Mouse (Mus musculus) megakaryocyte, embryonic 14.5 days (primary cell): ENCODE data around the gene Dnajc27. TPM values are rescaled to one million over a fixed set of nuclear protein-coding genes. Genes with fewer than 3 reads are reported as not detected.

Experiments used
- H3K27me3 ChIP-seq: replicated peaks from 2 replicates; pipeline ENCODE3; 2012; ENCODE audit warnings: inconsistent platforms
- H3K36me3 ChIP-seq: replicated peaks from 2 replicates; pipeline ENCODE3; 2012; ENCODE audit warnings: low read length, inconsistent platforms, mixed read lengths
- H3K4me1 ChIP-seq: 2 replicates; pipeline ENCODE4 v1.6.1; 2012; ENCODE audit warnings: inconsistent platforms
- H3K4me3 ChIP-seq: replicated peaks from 2 replicates; pipeline ENCODE3; 2012; ENCODE audit warnings: moderate library complexity, mild to moderate bottlenecking, inconsistent platforms
- H3K9me3 ChIP-seq: 2 replicates; pipeline ENCODE4 v1.6.1; 2012; ENCODE audit warnings: inconsistent platforms
- FLI1 ChIP-seq: IDR thresholded peaks from 2 replicates; pipeline ENCODE4 v1.6.1; 2012; ENCODE audit warnings: low read length, inconsistent platforms, mixed read lengths
- GATA1 ChIP-seq: IDR thresholded peaks from 3 replicates; pipeline ENCODE4 v1.6.1; 2012; ENCODE audit warnings: mixed read lengths, low read length, inconsistent platforms, borderline replicate concordance
- polyA plus RNA-seq: library from polyadenylated mRNA; stranded (reverse); fragments of >175 nt; gene quantifications from 2 replicates; pipeline ENCODE4 v1.2.3, GENCODE M21; 2012; ENCODE audit warnings: low replicate concordance; ENCODE audit not compliant: insufficient read depth

Dnajc27 gene
- polyA plus RNA-seq, 1 experiment = 1.8 TPM

- H3K9me3 ChIP-seq = no peaks in the 10 kb centered on the region
These were observed 60.8 kb downstream of the Dnajc27 start for GRCm38 (mm10) chr12:4143179-4143578.

DNA sequence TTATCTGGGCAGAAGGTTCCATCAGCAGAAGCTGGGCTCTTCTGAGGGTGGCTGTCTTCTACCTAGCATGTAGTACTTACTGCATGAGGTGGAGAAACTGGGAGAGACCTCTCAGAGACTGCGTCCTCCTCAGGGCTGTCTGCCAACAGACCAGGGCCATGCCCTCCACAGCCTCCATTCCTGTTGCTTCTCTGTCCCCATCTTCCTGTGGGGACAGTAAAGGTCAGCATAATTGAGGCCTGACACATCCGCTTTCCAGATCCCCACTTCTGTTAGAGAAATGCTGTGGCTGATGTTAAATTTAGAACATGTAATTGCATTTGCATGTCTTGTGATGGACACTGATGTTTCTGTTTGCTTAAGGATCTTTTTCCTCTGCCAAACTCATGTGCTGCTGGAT is 68.6 kb downstream of the Dnajc27 start:
- H3K4me1 ChIP-seq = no peaks in the 10 kb centered on the region
- H3K9me3 ChIP-seq = no peaks in the 10 kb centered on the region
- H3K27me3 ChIP-seq = no peaks in the 10 kb centered on the region
- no peak overlapping the region for H3K4me3 ChIP-seq
- no peaks in the 10 kb centered on the region for H3K36me3 ChIP-seq
- no peak for TF ChIP-seq GATA1
- no peak for TF ChIP-seq FLI1

More at GRCm38 (mm10) chr12:4143179-4143578, 60.8 kb downstream of the Dnajc27 start:
- no peaks in the 10 kb centered on the region for H3K36me3 ChIP-seq
- no peaks in the 10 kb centered on the region for H3K4me1 ChIP-seq
- TF ChIP-seq FLI1 = no peak
- peaks cover 5% of the 10 kb centered on the region for H3K27me3 ChIP-seq
- H3K4me3 ChIP-seq = no peak overlapping the region

DNA sequence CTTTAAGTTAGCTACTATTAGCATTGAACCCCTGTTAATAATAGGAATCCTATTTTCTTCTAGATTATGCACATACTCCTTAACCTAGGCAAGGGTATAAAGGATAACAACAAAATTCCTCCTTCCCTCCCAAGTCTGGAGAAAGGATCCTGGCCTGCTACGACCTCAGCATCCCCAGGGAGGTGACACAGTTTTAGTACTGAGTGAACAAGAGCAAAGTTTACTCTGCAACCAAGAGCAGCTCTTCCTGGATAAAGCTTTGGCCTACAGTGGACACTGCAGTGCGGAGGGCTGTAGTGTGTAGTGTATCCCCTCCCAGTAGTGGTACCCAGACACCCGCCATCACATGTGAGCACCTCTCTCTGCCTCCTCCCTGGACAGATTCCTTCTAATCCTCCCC is 69.6 kb downstream of the Dnajc27 start:
- TF ChIP-seq GATA1 = no peak
- Histone ChIP-seq H3K4me1 (no peaks in the 10 kb centered on the region), H3K9me3 (no peaks in the 10 kb centered on the region), H3K4me3 (no peak overlapping the region), H3K36me3 (no peaks in the 10 kb centered on the region), H3K27me3 (no peaks in the 10 kb centered on the region)

GRCm38 (mm10) chr12:4157466-4157865 is 75.1 kb downstream of the Dnajc27 start:
- Histone ChIP-seq H3K4me1 (peaks cover 11% of the 10 kb centered on the region), H3K9me3 (no peaks in the 10 kb centered on the region)
- TF ChIP-seq FLI1 (no peak), GATA1 (no peak)

DNA sequence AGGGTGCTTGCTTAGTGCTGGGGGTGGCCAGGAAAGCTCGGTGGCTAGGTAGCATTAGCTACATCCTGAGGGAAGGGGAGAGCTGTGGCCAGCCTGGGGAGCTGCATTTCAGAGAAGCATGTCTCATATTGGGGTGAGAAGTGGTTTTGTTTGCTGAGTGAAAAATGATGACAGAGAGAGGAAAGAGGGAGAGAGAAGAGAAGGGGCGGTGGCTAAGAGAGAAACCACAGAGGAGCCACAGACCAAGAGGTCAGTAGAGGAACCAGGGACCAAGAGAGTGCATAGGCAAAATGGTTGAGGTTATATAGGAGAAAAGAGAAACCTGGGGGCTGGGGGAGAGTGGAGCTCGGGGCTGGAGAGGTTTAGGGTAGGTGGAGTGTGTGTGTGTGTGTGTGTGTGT is 75.8 kb downstream of the Dnajc27 start:
- no peak for TF ChIP-seq FLI1
- TF ChIP-seq GATA1 = no peak
- peaks cover 11% of the 10 kb centered on the region for H3K4me1 ChIP-seq
- no peaks in the 10 kb centered on the region for H3K9me3 ChIP-seq
- peak overlapping the region; percentile 46 for H3K4me3 ChIP-seq
- H3K27me3 ChIP-seq = no peaks in the 10 kb centered on the region
- H3K36me3 ChIP-seq = no peaks in the 10 kb centered on the region

More at GRCm38 (mm10) chr12:4157466-4157865, 75.1 kb downstream of the Dnajc27 start:
- no peak overlapping the region for H3K4me3 ChIP-seq
- H3K36me3 ChIP-seq = no peaks in the 10 kb centered on the region
- no peaks in the 10 kb centered on the region for H3K27me3 ChIP-seq

DNA sequence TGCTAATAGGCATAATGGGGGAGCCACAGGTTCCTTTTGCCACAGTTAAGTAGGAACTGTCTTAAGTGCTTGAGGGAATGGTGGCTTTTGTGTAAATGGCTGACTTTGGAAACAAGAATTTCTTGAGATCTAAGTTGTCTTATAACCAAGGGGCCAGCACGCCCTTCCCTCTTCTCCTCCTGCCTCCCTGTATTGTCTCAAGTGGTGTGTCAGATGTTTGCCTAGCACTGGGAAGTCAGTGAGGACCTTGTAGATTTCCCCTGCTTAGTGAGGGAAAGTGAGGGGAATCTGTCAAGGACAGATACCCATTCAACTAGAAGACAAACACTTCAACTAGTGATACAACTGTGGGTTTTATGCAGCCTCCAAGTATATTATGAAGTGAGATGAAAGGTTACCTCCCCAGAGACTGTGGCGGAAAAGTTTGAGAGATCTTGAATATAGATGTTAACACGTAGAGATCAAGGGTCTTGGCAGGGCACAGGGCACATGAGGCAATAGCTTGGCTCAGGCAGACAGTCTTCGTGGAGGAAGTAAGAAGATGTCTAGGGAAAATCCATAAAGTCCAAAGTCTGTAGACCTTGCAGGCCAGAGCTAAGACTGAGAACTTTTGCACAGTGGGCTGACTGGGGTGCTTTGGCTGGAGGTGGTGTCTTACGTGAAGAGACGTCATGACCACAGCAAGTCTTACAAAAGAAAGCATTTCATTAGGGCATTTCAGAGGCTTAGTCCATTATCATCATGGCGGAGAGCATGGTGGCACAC is 76.7 kb downstream of the Dnajc27 start:
- H3K27me3 ChIP-seq = no peaks in the 10 kb centered on the region
- TF ChIP-seq GATA1 = no peak
- no peak for TF ChIP-seq FLI1
- no peaks in the 10 kb centered on the region for H3K36me3 ChIP-seq
- H3K4me3 ChIP-seq = no peak overlapping the region
- no peaks in the 10 kb centered on the region for H3K9me3 ChIP-seq
- H3K4me1 ChIP-seq = peaks cover 11% of the 10 kb centered on the region

Other genes starting within 250 kb of the Dnajc27 start
- 0.31 TPM in 1 of 2 replicates, not detected in the other for gene Pomc, start 127.6 kb upstream of the Dnajc27 start, polyA plus RNA-seq
- gene Efr3b, start 43.7 kb upstream of the Dnajc27 start, polyA plus RNA-seq = 0.08 and 5.5 TPM in 2 replicates
- 0.89 and 2.8 TPM in 2 replicates for gene Adcy3, start 50.5 kb downstream of the Dnajc27 start, polyA plus RNA-seq
- gene Ptrhd1, start 151.4 kb downstream of the Dnajc27 start, polyA plus RNA-seq = 3.5 and 4.1 TPM in 2 replicates
- gene Cenpo, start 151.7 kb downstream of the Dnajc27 start, polyA plus RNA-seq = 1.7 and 3.1 TPM in 2 replicates